Mouse (Mus musculus) midbrain, embryonic 12.5 days (tissue): Measurements from ENCODE around the gene Igfbp4. TPM values are rescaled to one million over a fixed set of nuclear protein-coding genes. Genes with fewer than 3 reads are reported as not detected.
A peak's percentile ranks its signal among the peaks of the same experiment; 100 is the strongest.

Experiments used
- ATAC-seq: fragments of 200-750 bp; cut with Nextera tagmentation; 2 replicates; pipeline ENCODE4 v1.8.0; 2017; ENCODE audit warnings: low read depth, moderate TSS enrichment, moderate library complexity; ENCODE audit not compliant: low FRiP score
- H3K27ac ChIP-seq: fragments of 300-500 bp; sonication (generic); replicated peaks from 2 replicates; pipeline ENCODE4 v1.5.1; 2016; ENCODE audit warnings: mild to moderate bottlenecking
- H3K27me3 ChIP-seq: fragments of 300-500 bp; sonication (generic); 2 replicates; pipeline ENCODE4 v1.6.1; 2016; ENCODE audit warnings: mild to moderate bottlenecking
- H3K36me3 ChIP-seq: fragments of 300-500 bp; sonication (generic); 2 replicates; pipeline ENCODE4 v1.6.1; 2016
- H3K4me1 ChIP-seq: fragments of 300-500 bp; sonication (generic); 2 replicates; pipeline ENCODE4 v1.6.1; 2016
- H3K4me2 ChIP-seq: fragments of 300-500 bp; sonication (generic); replicated peaks from 2 replicates; pipeline ENCODE4 v1.6.1; 2016; ENCODE audit warnings: mild to moderate bottlenecking, moderate library complexity
- H3K4me3 ChIP-seq: fragments of 300-500 bp; sonication (generic); 2 replicates; pipeline ENCODE4 v1.5.1; 2016; ENCODE audit warnings: mild to moderate bottlenecking
- H3K9ac ChIP-seq: fragments of 300-500 bp; sonication (generic); replicated peaks from 2 replicates; pipeline ENCODE4 v1.6.1; 2016; ENCODE audit warnings: mild to moderate bottlenecking, moderate library complexity
- H3K9me3 ChIP-seq: fragments of 300-500 bp; sonication (generic); 2 replicates; pipeline ENCODE4 v1.6.1; 2016; ENCODE audit warnings: mild to moderate bottlenecking
- WGBS: fragments of 180-500 bp; shearing (Covaris S2); methylation state at CpG from one replicate; pipeline ENCODE4 v1.1.7; 2016; 5-methylcytosine and 5-hydroxymethylcytosine counted together
- polyA plus RNA-seq: library from polyadenylated mRNA; unstranded; fragments of >200 nt; fragmentation: Nextera tagmentation; extraction: Ambion mirVana; gene quantifications from 2 replicates; pipeline ENCODE4 v1.2.1, GENCODE M21; 2016

The Igfbp4 gene
- polyA plus RNA-seq, 1 experiment from 2014 or later = 322 TPM

- no peaks in the 10 kb centered on the region for H3K4me1 ChIP-seq
- no peak overlapping the region for H3K4me3 ChIP-seq
- no peak overlapping the region for H3K27ac ChIP-seq
- H3K4me2 ChIP-seq = no peak overlapping the region
- 37% methylated on average over 2 of the region's 2 CpGs for WGBS
- peaks cover 6% of the 10 kb centered on the region; the same call in 1 of the 2 replicates for H3K27me3 ChIP-seq
- no peak overlapping the region for H3K9ac ChIP-seq
- no peaks in the 10 kb centered on the region for H3K36me3 ChIP-seq
- ATAC-seq = 0 out of 2 replicates have a peak, but pooled peaks have one; percentile 44
- no peaks in the 10 kb centered on the region for H3K9me3 ChIP-seq
Observed at GRCm38 (mm10) chr11:99065979-99066378, 24.9 kb downstream of the Igfbp4 start.

- Histone ChIP-seq H3K4me1 (peaks cover 13% of the 10 kb centered on the region), H3K27me3 (no peaks in the 10 kb centered on the region; the same call in none of the 2 replicates), H3K36me3 (no peaks in the 10 kb centered on the region), H3K9me3 (no peaks in the 10 kb centered on the region), H3K4me3 (no peak overlapping the region), H3K27ac (no peak overlapping the region), H3K9ac (no peak overlapping the region), H3K4me2 (no peak overlapping the region)
- 91% methylated on average over 8 of the region's 8 CpGs for WGBS
- ATAC-seq = no peak
Observed at GRCm38 (mm10) chr11:99067591-99067990, 26.5 kb downstream of the Igfbp4 start.

GRCm38 (mm10) chr11:99068455-99068854 is 27.4 kb downstream of the Igfbp4 start:
- H3K9ac ChIP-seq = no peak overlapping the region
- H3K27ac ChIP-seq = no peak overlapping the region
- H3K9me3 ChIP-seq = no peaks in the 10 kb centered on the region
- H3K4me1 ChIP-seq = peaks cover 13% of the 10 kb centered on the region
- H3K27me3 ChIP-seq = no peaks in the 10 kb centered on the region; the same call in none of the 2 replicates
- no peak overlapping the region for H3K4me3 ChIP-seq
- H3K4me2 ChIP-seq = no peak overlapping the region
- ATAC-seq = no peak
- 93% methylated on average over 5 of the region's 5 CpGs for WGBS
- H3K36me3 ChIP-seq = no peaks in the 10 kb centered on the region

- Histone ChIP-seq H3K9ac (no peak overlapping the region), H3K4me3 (no peak overlapping the region), H3K9me3 (no peaks in the 10 kb centered on the region), H3K27me3 (no peaks in the 10 kb centered on the region; the same call in 1 of the 2 replicates), H3K4me1 (peaks cover 13% of the 10 kb centered on the region), H3K4me2 (no peak overlapping the region), H3K36me3 (no peaks in the 10 kb centered on the region), H3K27ac (peak overlapping the region; percentile 15; the same call in 1 of the 2 replicates)
- ATAC-seq = no peak
- 50% methylated on average over 6 of the region's 6 CpGs for WGBS
Observed at GRCm38 (mm10) chr11:99071866-99072265, 30.8 kb downstream of the Igfbp4 start.

GRCm38 (mm10) chr11:99073781-99074180 is 32.7 kb downstream of the Igfbp4 start:
- H3K4me2 ChIP-seq = no peak overlapping the region
- peaks cover 13% of the 10 kb centered on the region for H3K4me1 ChIP-seq
- H3K4me3 ChIP-seq = no peak overlapping the region
- no peak overlapping the region for H3K9ac ChIP-seq
- 63% methylated on average over 5 of the region's 5 CpGs for WGBS
- no peaks in the 10 kb centered on the region for H3K9me3 ChIP-seq
- no peak overlapping the region for H3K27ac ChIP-seq
- no peak for ATAC-seq
- no peaks in the 10 kb centered on the region for H3K36me3 ChIP-seq
- no peaks in the 10 kb centered on the region; the same call in 1 of the 2 replicates for H3K27me3 ChIP-seq

GRCm38 (mm10) chr11:99076744-99077319 is 35.8 kb downstream of the Igfbp4 start:
- no peaks in the 10 kb centered on the region for H3K9me3 ChIP-seq
- no peaks in the 10 kb centered on the region for H3K36me3 ChIP-seq
- H3K9ac ChIP-seq = no peak overlapping the region
- H3K4me2 ChIP-seq = no peak overlapping the region
- ATAC-seq = no peak
- no peak overlapping the region for H3K27ac ChIP-seq
- peaks cover 8% of the 10 kb centered on the region for H3K4me1 ChIP-seq
- H3K4me3 ChIP-seq = no peak overlapping the region
- 79% methylated on average over 5 of the region's 5 CpGs for WGBS
- H3K27me3 ChIP-seq = no peaks in the 10 kb centered on the region

- no peaks in the 10 kb centered on the region for H3K36me3 ChIP-seq
- ATAC-seq = no peak
- 85% methylated on average over 8 of the region's 8 CpGs for WGBS
Observed at GRCm38 (mm10) chr11:99077869-99078268, 36.8 kb downstream of the Igfbp4 start.

GRCm38 (mm10) chr11:99080902-99081543 is 40.0 kb downstream of the Igfbp4 start:
- Histone ChIP-seq H3K36me3 (no peaks in the 10 kb centered on the region), H3K4me2 (no peak overlapping the region), H3K9ac (no peak overlapping the region), H3K4me3 (no peak overlapping the region), H3K27me3 (no peaks in the 10 kb centered on the region), H3K4me1 (0 out of 2 replicates have a peak, but pooled peaks cover 3% of the 10 kb centered on the region), H3K9me3 (no peaks in the 10 kb centered on the region), H3K27ac (no peak overlapping the region)
- WGBS = 89% methylated on average over 9 of the region's 9 CpGs
- ATAC-seq = no peak

More at GRCm38 (mm10) chr11:99077869-99078268, 36.8 kb downstream of the Igfbp4 start:
- 0 out of 2 replicates have a peak, but pooled peaks cover 3% of the 10 kb centered on the region for H3K4me1 ChIP-seq
- H3K27me3 ChIP-seq = no peaks in the 10 kb centered on the region
- H3K27ac ChIP-seq = no peak overlapping the region
- no peak overlapping the region for H3K9ac ChIP-seq
- no peaks in the 10 kb centered on the region for H3K9me3 ChIP-seq
- no peak overlapping the region for H3K4me3 ChIP-seq
- no peak overlapping the region for H3K4me2 ChIP-seq

- Histone ChIP-seq H3K9me3 (no peaks in the 10 kb centered on the region), H3K4me1 (0 out of 2 replicates have a peak, but pooled peaks cover 3% of the 10 kb centered on the region), H3K36me3 (no peaks in the 10 kb centered on the region), H3K27ac (no peak overlapping the region), H3K9ac (no peak overlapping the region), H3K4me2 (no peak overlapping the region), H3K27me3 (no peaks in the 10 kb centered on the region), H3K4me3 (no peak overlapping the region)
- ATAC-seq = no peak
- 77% methylated on average over 3 of the region's 3 CpGs for WGBS
Observed at GRCm38 (mm10) chr11:99081566-99081965, 40.5 kb downstream of the Igfbp4 start.

GRCm38 (mm10) chr11:99082098-99082497 is 41.1 kb downstream of the Igfbp4 start:
- WGBS = 85% methylated on average over 8 of the region's 8 CpGs
- H3K9me3 ChIP-seq = no peaks in the 10 kb centered on the region
- no peaks in the 10 kb centered on the region for H3K36me3 ChIP-seq
- H3K9ac ChIP-seq = no peak overlapping the region
- H3K4me1 ChIP-seq = 0 out of 2 replicates have a peak, but pooled peaks cover 3% of the 10 kb centered on the region
- no peak for ATAC-seq
- H3K4me3 ChIP-seq = no peak overlapping the region
- H3K27ac ChIP-seq = no peak overlapping the region
- H3K4me2 ChIP-seq = no peak overlapping the region
- H3K27me3 ChIP-seq = no peaks in the 10 kb centered on the region

- H3K4me2 ChIP-seq = no peak overlapping the region
- no peak overlapping the region for H3K9ac ChIP-seq
- no peak overlapping the region for H3K27ac ChIP-seq
- WGBS = 92% methylated on average over 8 of the region's 8 CpGs
- 0 out of 2 replicates have a peak, but pooled peaks cover 3% of the 10 kb centered on the region for H3K4me1 ChIP-seq
- no peak for ATAC-seq
- H3K9me3 ChIP-seq = no peaks in the 10 kb centered on the region
- H3K4me3 ChIP-seq = no peak overlapping the region
- no peaks in the 10 kb centered on the region for H3K36me3 ChIP-seq
- H3K27me3 ChIP-seq = 0 out of 2 replicates have a peak, but pooled peaks cover 1% of the 10 kb centered on the region
Observed at GRCm38 (mm10) chr11:99083516-99083915, 42.5 kb downstream of the Igfbp4 start.

- H3K27me3 ChIP-seq = 0 out of 2 replicates have a peak, but pooled peaks cover 10% of the 10 kb centered on the region
- H3K27ac ChIP-seq = no peak overlapping the region
- 0 out of 2 replicates have a peak, but pooled peaks cover 3% of the 10 kb centered on the region for H3K4me1 ChIP-seq
- 86% methylated on average over 9 of the region's 9 CpGs for WGBS
- ATAC-seq = no peak
- no peak overlapping the region for H3K4me3 ChIP-seq
- H3K36me3 ChIP-seq = no peaks in the 10 kb centered on the region
- no peaks in the 10 kb centered on the region for H3K9me3 ChIP-seq
- no peak overlapping the region for H3K4me2 ChIP-seq
- H3K9ac ChIP-seq = no peak overlapping the region
Observed at GRCm38 (mm10) chr11:99084366-99084765, 43.3 kb downstream of the Igfbp4 start.
